Comparison of ENCODE assay signal across 8 mouse cellular contexts in the genomic region with DNA sequence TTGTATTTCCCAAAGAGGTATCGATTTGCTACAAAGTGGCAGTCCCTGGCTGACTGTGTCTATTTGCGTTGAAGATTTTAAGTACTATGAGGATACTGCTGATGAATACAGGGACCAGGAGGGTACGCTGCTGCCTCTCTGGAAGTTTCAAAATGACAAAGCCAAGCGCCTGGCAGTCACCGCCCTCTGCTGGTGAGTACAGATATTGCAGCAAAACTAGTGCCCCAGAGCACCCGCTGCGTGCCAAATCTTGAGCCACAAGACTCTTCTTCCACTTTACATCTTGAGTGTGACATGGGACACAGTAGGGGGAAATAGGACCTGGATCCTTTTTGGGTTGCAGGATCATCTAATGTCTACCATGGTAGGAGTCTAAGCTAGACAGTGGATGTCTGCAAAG. TPM values are rescaled to one million over a fixed set of nuclear protein-coding genes. Genes with fewer than 3 reads are reported as not detected.
DNase-seq lines count a peak whose midpoint lies in the region; ATAC-seq and TF ChIP-seq lines count a peak whose summit lies in the region.

No protein-coding gene starts in this region.

- intact Hi-C loops in left cerebral cortex, postnatal 10 days (cut with DNase I), result loop anchor here (5.0 kb wide), 1 partner anchor 92 kb away; no protein-coding TSS in a partner anchor

- DNase-seq in forebrain, embryonic 10.5 days (ENCODE audit: extremely low spot score, low spot score), result peak; percentile 83
- DNase-seq in c-Kit-positive CD71-negative TER-119-negative erythroid progenitor cells, embryonic 14.5 days (ENCODE audit: low read depth), result peak; percentile 51
- DNase-seq in hindbrain, postnatal 0 days (ENCODE audit: low spot score), result peak; percentile 92
- peak; percentile 85 to 86 for DNase-seq in left cerebral cortex, postnatal 10 days (ENCODE audit: extremely low spot score in 1 of 2, low spot score in 2 of 2)
- DNase-seq in midbrain, embryonic 14.5 days, result peak; percentile 92
- peak; percentile 17 for DNase-seq in spleen, adult 12 weeks (ENCODE audit: low spot score)

- no peak overlapping the region for H3K4me3 ChIP-seq in forebrain, embryonic 10.5 days
- no peak overlapping the region for H3K4me3 ChIP-seq in forebrain, embryonic 13.5 days
- no peak overlapping the region for H3K4me3 ChIP-seq in hindbrain, postnatal 0 days (ENCODE audit: low read length)
- no peak overlapping the region for H3K4me3 ChIP-seq in midbrain, embryonic 14.5 days (replicated peaks; ENCODE audit: low read depth, low read length)

- no peak for ATAC-seq in forebrain, embryonic 13.5 days
- ATAC-seq in frontal cortex, adult (ENCODE audit: low TSS enrichment), result peak; percentile 45
- ATAC-seq in hindbrain, postnatal 0 days, result no peak
- no peak for ATAC-seq in midbrain, embryonic 14.5 days (ENCODE audit: low FRiP score, low TSS enrichment)

- H3K4me2 ChIP-seq in forebrain, embryonic 13.5 days, result no peak overlapping the region
- H3K4me2 ChIP-seq in hindbrain, postnatal 0 days (ENCODE audit: low read depth, low read length), result no peak overlapping the region
- H3K4me2 ChIP-seq in midbrain, embryonic 14.5 days (ENCODE audit: low read length), result no peak overlapping the region

- WGBS in forebrain, embryonic 10.5 days, result 12% methylated on average over 7 of the region's 7 CpGs
- 6% methylated on average over 7 of the region's 7 CpGs for WGBS in forebrain, embryonic 13.5 days
- 6% methylated on average over 7 of the region's 7 CpGs for WGBS in hindbrain, postnatal 0 days
- 6% methylated on average over 7 of the region's 7 CpGs for WGBS in midbrain, embryonic 14.5 days

- H3K9me3 ChIP-seq in forebrain, embryonic 10.5 days, result no peaks in the 10 kb centered on the region
- no peaks in the 10 kb centered on the region for H3K9me3 ChIP-seq in forebrain, embryonic 13.5 days (replicated peaks)
- no peaks in the 10 kb centered on the region for H3K9me3 ChIP-seq in hindbrain, postnatal 0 days (ENCODE audit: low read length)
- H3K9me3 ChIP-seq in midbrain, embryonic 14.5 days (ENCODE audit: control insufficient read depth, low read length), result no peaks in the 10 kb centered on the region

- H3K9ac ChIP-seq in forebrain, embryonic 13.5 days, result no peak overlapping the region
- H3K9ac ChIP-seq in hindbrain, postnatal 0 days (replicated peaks; ENCODE audit: low read length), result no peak overlapping the region
- H3K9ac ChIP-seq in midbrain, embryonic 14.5 days (replicated peaks; ENCODE audit: low read length), result no peak overlapping the region

- peaks cover 76% of the 10 kb centered on the region for H3K4me1 ChIP-seq in forebrain, embryonic 10.5 days
- peaks cover 93% of the 10 kb centered on the region for H3K4me1 ChIP-seq in forebrain, embryonic 13.5 days
- H3K4me1 ChIP-seq in hindbrain, postnatal 0 days (ENCODE audit: insufficient read depth, low read length), result peaks cover 18% of the 10 kb centered on the region
- peaks cover 25% of the 10 kb centered on the region for H3K4me1 ChIP-seq in midbrain, embryonic 14.5 days (ENCODE audit: control insufficient read depth, insufficient read depth, low read length)

- H3K27ac ChIP-seq in forebrain, embryonic 10.5 days, result no peak overlapping the region
- no peak overlapping the region for H3K27ac ChIP-seq in forebrain, embryonic 13.5 days
- no peak overlapping the region for H3K27ac ChIP-seq in hindbrain, postnatal 0 days
- peak overlapping the region; percentile 47; the same call in 1 of the 2 replicates for H3K27ac ChIP-seq in midbrain, embryonic 14.5 days (replicated peaks; ENCODE audit: low read depth, low read length)

- peaks cover 67% of the 10 kb centered on the region for H3K27me3 ChIP-seq in forebrain, embryonic 10.5 days (ENCODE audit: poor library complexity, severe bottlenecking)
- H3K27me3 ChIP-seq in forebrain, embryonic 13.5 days, result 0 out of 2 replicates have a peak, but pooled peaks cover under 1% of the 10 kb centered on the region
- no peaks in the 10 kb centered on the region for H3K27me3 ChIP-seq in hindbrain, postnatal 0 days (ENCODE audit: insufficient read depth, low read length)
- H3K27me3 ChIP-seq in midbrain, embryonic 14.5 days (ENCODE audit: control insufficient read depth, insufficient read depth, low read length), result no peaks in the 10 kb centered on the region

- no peaks in the 10 kb centered on the region for H3K36me3 ChIP-seq in forebrain, embryonic 10.5 days (replicated peaks)
- H3K36me3 ChIP-seq in forebrain, embryonic 13.5 days (ENCODE audit: poor library complexity, severe bottlenecking), result no peaks in the 10 kb centered on the region
- H3K36me3 ChIP-seq in hindbrain, postnatal 0 days (ENCODE audit: insufficient read depth, low read length), result no peaks in the 10 kb centered on the region
- no peaks in the 10 kb centered on the region for H3K36me3 ChIP-seq in midbrain, embryonic 14.5 days (ENCODE audit: control insufficient read depth, insufficient read depth, low read length)

- TF ChIP-seq CTCF in hindbrain, postnatal 0 days (IDR thresholded peaks at IDR 0.05; ENCODE audit: low read depth), result peak; percentile 98

RNA-seq across cellular contexts. Expression of a gene that starts 26.0 kb away (rescaled TPM):
- polyA plus RNA-seq in forebrain, embryonic 10.5 days (2016; fragmentation: Nextera tagmentation; extraction: Ambion mirVana), result 19.7 and 21.3 TPM in 2 replicates
- 47.8 and 50.6 TPM in 2 replicates for polyA plus RNA-seq in forebrain, embryonic 13.5 days (2015; fragmentation: Nextera tagmentation; extraction: Ambion mirVana)
- 179 and 205 TPM in 2 replicates for total RNA-seq in hindbrain, postnatal 0 days (2014; rRNA removed)
- 139 and 141 TPM in 2 replicates for polyA plus RNA-seq in hindbrain, postnatal 0 days (2015; fragmentation: Nextera tagmentation; extraction: Ambion mirVana)
- total RNA-seq in left cerebral cortex, postnatal 10 days (2021), result 10 to 100 TPM; 61.8 to 62.2 TPM
- 121 and 154 TPM in 2 replicates for polyA plus RNA-seq in midbrain, embryonic 14.5 days (2014; fragmentation: Nextera tagmentation; extraction: Ambion mirVana)

RNA-seq across cellular contexts. Expression of a gene that starts 44.6 kb away (rescaled TPM):
- 1.1 and 1.5 TPM in 2 replicates for polyA plus RNA-seq in forebrain, embryonic 10.5 days (2016; fragmentation: Nextera tagmentation; extraction: Ambion mirVana)
- 1.0 and 2.2 TPM in 2 replicates for polyA plus RNA-seq in forebrain, embryonic 13.5 days (2015; fragmentation: Nextera tagmentation; extraction: Ambion mirVana)
- total RNA-seq in hindbrain, postnatal 0 days (2014; rRNA removed), result 3.6 and 4.5 TPM in 2 replicates
- 3.0 and 4.8 TPM in 2 replicates for polyA plus RNA-seq in hindbrain, postnatal 0 days (2015; fragmentation: Nextera tagmentation; extraction: Ambion mirVana)
- total RNA-seq in left cerebral cortex, postnatal 10 days (2021), result 1 to 10 TPM; 4.2 to 5.4 TPM
- 2.0 and 2.8 TPM in 2 replicates for polyA plus RNA-seq in midbrain, embryonic 14.5 days (2014; fragmentation: Nextera tagmentation; extraction: Ambion mirVana)

RNA-seq across cellular contexts. Expression of a gene that starts 44.8 kb away (rescaled TPM):
- 1.8 and 3.3 TPM in 2 replicates for polyA plus RNA-seq in forebrain, embryonic 10.5 days (2016; fragmentation: Nextera tagmentation; extraction: Ambion mirVana)
- 8.0 and 10.8 TPM in 2 replicates for polyA plus RNA-seq in forebrain, embryonic 13.5 days (2015; fragmentation: Nextera tagmentation; extraction: Ambion mirVana)
- total RNA-seq in hindbrain, postnatal 0 days (2014; rRNA removed), result 136 and 193 TPM in 2 replicates
- 17.7 and 21.2 TPM in 2 replicates for polyA plus RNA-seq in hindbrain, postnatal 0 days (2015; fragmentation: Nextera tagmentation; extraction: Ambion mirVana)
- total RNA-seq in left cerebral cortex, postnatal 10 days (2021), result 100 to 1,000 TPM; 199 to 201 TPM
- polyA plus RNA-seq in midbrain, embryonic 14.5 days (2014; fragmentation: Nextera tagmentation; extraction: Ambion mirVana), result 19.9 and 22.3 TPM in 2 replicates

Comparison
In these comparisons a context has a peak if more than half of its experiments do, and no peak if none do; other contexts are left out.
1. DNase-seq: peak in every context shown above with its lines; median percentile 92 in hindbrain, postnatal 0 days; 92 in midbrain, embryonic 14.5 days; 86 in left cerebral cortex, postnatal 10 days; 83 in forebrain, embryonic 10.5 days; 51 in c-Kit-positive CD71-negative TER-119-negative erythroid progenitor cells, embryonic 14.5 days; 17 in spleen, adult 12 weeks.